Mouse (Mus musculus) layer of hippocampus, adult 8-10 months (tissue): ENCODE data around the gene Btbd35f27. TPM values are rescaled to one million over a fixed set of nuclear protein-coding genes. Genes with fewer than 3 reads are reported as not detected.
"Not testable (repeated sequence)": the region's sequence is repeated elsewhere in the genome, so short reads cannot be mapped to it uniquely, and the experiment has no call there.

Experiments used
- DNase-seq, 2 experiments: peaks; one replicate each; pipeline ENCODE4 v3.0.0; 2022; ENCODE audit warnings: low spot score in 2 of 2
- total RNA-seq, 4 experiments: library from RNA; stranded (reverse); gene quantifications; 2 replicates each; pipeline ENCODE4 v1.2.4; 2022

The Btbd35f27 gene
- total RNA-seq = not detected

- DNase-seq = not testable (repeated sequence)
These were observed at the start of gene Btbd35f27 for GRCm38 (mm10) chrX:4951835-4952234. Btbd35f27 (plus strand) TSS chrX:4952135.

Other genes starting within 250 kb of the Btbd35f27 start
- not detected for gene Btbd35f4, start 151.6 kb upstream of the Btbd35f27 start, total RNA-seq